Mouse (Mus musculus) megakaryocyte, embryonic 14.5 days (primary cell): ENCODE results near the gene Arnt2. TPM values are rescaled to one million over a fixed set of nuclear protein-coding genes. Genes with fewer than 3 reads are reported as not detected.

Experiments used
- H3K27me3 ChIP-seq: replicated peaks from 2 replicates; pipeline ENCODE3; 2012; ENCODE audit warnings: inconsistent platforms
- H3K36me3 ChIP-seq: replicated peaks from 2 replicates; pipeline ENCODE3; 2012; ENCODE audit warnings: low read length, inconsistent platforms, mixed read lengths
- H3K4me1 ChIP-seq: 2 replicates; pipeline ENCODE4 v1.6.1; 2012; ENCODE audit warnings: inconsistent platforms
- H3K4me3 ChIP-seq: replicated peaks from 2 replicates; pipeline ENCODE3; 2012; ENCODE audit warnings: moderate library complexity, mild to moderate bottlenecking, inconsistent platforms
- H3K9me3 ChIP-seq: 2 replicates; pipeline ENCODE4 v1.6.1; 2012; ENCODE audit warnings: inconsistent platforms
- FLI1 ChIP-seq: IDR thresholded peaks from 2 replicates; pipeline ENCODE4 v1.6.1; 2012; ENCODE audit warnings: low read length, inconsistent platforms, mixed read lengths
- GATA1 ChIP-seq: IDR thresholded peaks from 3 replicates; pipeline ENCODE4 v1.6.1; 2012; ENCODE audit warnings: mixed read lengths, low read length, inconsistent platforms, borderline replicate concordance
- polyA plus RNA-seq: library from polyadenylated mRNA; stranded (reverse); fragments of >175 nt; gene quantifications from 2 replicates; pipeline ENCODE4 v1.2.3, GENCODE M21; 2012; ENCODE audit warnings: low replicate concordance; ENCODE audit not compliant: insufficient read depth

Arnt2 gene
- polyA plus RNA-seq, 1 experiment, result not detected

GRCm38 (mm10) chr7:84256661-84257060, 153.3 kb downstream of the Arnt2 start:
- TF ChIP-seq GATA1 (no peak), FLI1 (no peak)
- Histone ChIP-seq H3K36me3 (no peaks in the 10 kb centered on the region), H3K4me1 (no peaks in the 10 kb centered on the region), H3K9me3 (no peaks in the 10 kb centered on the region), H3K27me3 (peaks cover 23% of the 10 kb centered on the region), H3K4me3 (no peak overlapping the region)

DNA sequence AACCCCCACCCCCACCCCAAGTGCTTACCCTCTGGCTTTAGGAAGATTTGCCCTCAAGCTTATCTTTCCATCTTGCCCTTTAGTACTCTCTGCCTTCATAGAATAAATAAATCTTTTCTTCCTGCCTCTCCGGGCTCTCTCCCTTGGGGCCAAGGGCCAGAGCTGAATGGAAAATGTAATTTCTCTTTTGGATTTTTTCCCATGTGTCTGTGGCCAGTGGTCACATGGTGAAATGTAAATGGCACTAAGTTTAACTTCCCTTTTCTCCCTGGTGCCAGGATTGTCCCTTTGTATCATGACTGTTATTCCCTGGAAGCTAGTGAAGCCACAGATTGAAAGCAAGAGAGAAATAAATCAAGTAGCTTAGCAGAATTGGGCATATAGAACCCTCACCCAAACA, 153.7 kb downstream of the Arnt2 start:
- TF ChIP-seq GATA1 (no peak), FLI1 (no peak)
- Histone ChIP-seq H3K9me3 (no peaks in the 10 kb centered on the region), H3K27me3 (peaks cover 23% of the 10 kb centered on the region), H3K4me1 (no peaks in the 10 kb centered on the region), H3K4me3 (no peak overlapping the region), H3K36me3 (no peaks in the 10 kb centered on the region)

DNA sequence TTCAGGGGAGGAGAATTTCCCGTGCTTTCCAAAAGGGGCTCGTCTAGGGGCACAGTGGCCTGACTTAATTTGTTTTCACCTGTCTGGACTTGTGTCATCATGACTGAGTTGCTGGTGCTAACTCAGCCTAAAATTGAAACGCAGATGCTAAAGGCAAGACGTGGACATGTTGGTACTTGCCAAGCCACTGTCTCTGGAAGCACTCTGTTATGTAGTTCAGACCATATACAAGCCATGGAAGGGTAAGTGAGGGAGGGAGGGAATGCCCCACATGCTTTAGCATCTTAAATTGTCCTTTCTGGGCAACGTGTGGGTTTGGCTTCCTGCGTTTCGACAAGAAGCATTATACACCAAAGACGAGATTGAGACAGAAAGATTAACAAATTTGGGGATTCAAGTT, 155.1 kb downstream of the Arnt2 start:
- Histone ChIP-seq H3K36me3 (no peaks in the 10 kb centered on the region), H3K9me3 (no peaks in the 10 kb centered on the region), H3K4me3 (no peak overlapping the region), H3K4me1 (no peaks in the 10 kb centered on the region), H3K27me3 (peaks cover 32% of the 10 kb centered on the region)
- TF ChIP-seq GATA1 (no peak), FLI1 (no peak)

DNA sequence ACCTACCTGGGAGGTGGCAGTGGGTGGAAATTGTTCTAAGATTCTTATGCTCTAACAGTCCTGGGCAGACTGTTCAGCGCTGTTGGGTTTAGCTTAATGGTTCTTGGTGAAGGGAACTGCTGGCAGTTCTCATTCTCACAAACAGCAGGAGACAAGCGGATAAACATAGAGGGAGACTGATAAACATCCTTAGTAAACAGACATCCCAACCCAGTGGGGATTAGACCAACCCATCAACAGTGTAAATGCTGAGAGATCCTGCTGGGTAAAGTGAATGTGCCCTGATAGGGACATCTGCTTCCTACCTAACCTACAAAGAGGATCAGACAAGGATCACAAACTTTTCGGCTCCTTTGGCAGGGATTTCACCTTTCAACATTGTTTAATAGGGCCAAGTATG, 155.7 kb downstream of the Arnt2 start:
- Histone ChIP-seq H3K9me3 (no peaks in the 10 kb centered on the region), H3K36me3 (no peaks in the 10 kb centered on the region), H3K27me3 (peaks cover 33% of the 10 kb centered on the region), H3K4me3 (no peak overlapping the region), H3K4me1 (no peaks in the 10 kb centered on the region)
- TF ChIP-seq FLI1 (no peak), GATA1 (no peak)

DNA sequence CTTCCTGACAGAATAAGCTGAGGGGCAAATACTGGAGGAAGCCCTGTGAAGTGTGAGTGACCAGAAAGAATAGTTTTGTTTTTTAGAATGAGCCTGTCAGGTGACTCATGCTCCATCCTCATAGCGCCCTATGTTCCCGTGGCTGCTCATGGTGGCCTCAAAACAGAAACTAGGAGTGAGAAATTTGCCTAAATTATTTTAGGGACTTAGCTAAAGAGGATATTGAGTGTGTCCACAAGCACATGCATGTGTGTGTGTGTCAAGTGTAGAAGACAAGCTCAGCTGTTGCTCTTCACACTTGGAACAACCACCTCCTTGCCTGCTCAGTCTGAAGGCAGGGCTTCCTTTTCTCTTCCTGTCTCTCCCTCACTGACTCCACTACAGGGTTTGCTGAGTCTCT, 158.3 kb downstream of the Arnt2 start:
- Histone ChIP-seq H3K36me3 (no peaks in the 10 kb centered on the region), H3K9me3 (no peaks in the 10 kb centered on the region), H3K4me1 (no peaks in the 10 kb centered on the region), H3K4me3 (no peak overlapping the region), H3K27me3 (peaks cover 48% of the 10 kb centered on the region)
- TF ChIP-seq FLI1 (no peak), GATA1 (no peak)

GRCm38 (mm10) chr7:84250736-84251135, 159.2 kb downstream of the Arnt2 start:
- Histone ChIP-seq H3K36me3 (no peaks in the 10 kb centered on the region), H3K9me3 (no peaks in the 10 kb centered on the region), H3K27me3 (peaks cover 50% of the 10 kb centered on the region), H3K4me3 (no peak overlapping the region), H3K4me1 (no peaks in the 10 kb centered on the region)
- TF ChIP-seq GATA1, result no peak

GRCm38 (mm10) chr7:84249951-84250350, 160.0 kb downstream of the Arnt2 start:
- no peak for TF ChIP-seq FLI1
- H3K4me3 ChIP-seq, result no peak overlapping the region
- H3K9me3 ChIP-seq, result no peaks in the 10 kb centered on the region
- no peaks in the 10 kb centered on the region for H3K36me3 ChIP-seq
- no peaks in the 10 kb centered on the region for H3K4me1 ChIP-seq
- H3K27me3 ChIP-seq, result peaks cover 49% of the 10 kb centered on the region

DNA sequence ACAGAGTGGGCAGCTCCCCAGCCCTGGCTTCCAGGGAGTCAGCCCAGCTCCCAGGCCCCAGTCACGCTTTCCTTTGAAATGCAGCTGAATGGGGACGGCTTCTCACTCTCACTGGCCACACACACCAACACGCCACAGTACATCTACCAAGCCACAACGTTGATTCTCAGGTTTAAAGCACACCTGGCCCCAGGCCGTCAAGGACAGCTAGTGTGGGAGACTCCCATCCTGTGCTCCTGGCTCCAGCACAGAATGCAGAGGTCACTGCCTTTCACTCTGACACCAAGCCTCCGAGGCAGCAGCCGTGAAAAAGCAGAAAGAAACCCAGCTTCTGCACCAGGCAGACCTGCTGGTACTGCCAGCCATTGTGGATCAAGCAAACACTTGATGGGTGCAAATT, 160.6 kb downstream of the Arnt2 start:
- TF ChIP-seq FLI1 (no peak), GATA1 (no peak)
- Histone ChIP-seq H3K27me3 (peaks cover 49% of the 10 kb centered on the region), H3K36me3 (no peaks in the 10 kb centered on the region), H3K4me1 (no peaks in the 10 kb centered on the region), H3K4me3 (no peak overlapping the region), H3K9me3 (no peaks in the 10 kb centered on the region)

DNA sequence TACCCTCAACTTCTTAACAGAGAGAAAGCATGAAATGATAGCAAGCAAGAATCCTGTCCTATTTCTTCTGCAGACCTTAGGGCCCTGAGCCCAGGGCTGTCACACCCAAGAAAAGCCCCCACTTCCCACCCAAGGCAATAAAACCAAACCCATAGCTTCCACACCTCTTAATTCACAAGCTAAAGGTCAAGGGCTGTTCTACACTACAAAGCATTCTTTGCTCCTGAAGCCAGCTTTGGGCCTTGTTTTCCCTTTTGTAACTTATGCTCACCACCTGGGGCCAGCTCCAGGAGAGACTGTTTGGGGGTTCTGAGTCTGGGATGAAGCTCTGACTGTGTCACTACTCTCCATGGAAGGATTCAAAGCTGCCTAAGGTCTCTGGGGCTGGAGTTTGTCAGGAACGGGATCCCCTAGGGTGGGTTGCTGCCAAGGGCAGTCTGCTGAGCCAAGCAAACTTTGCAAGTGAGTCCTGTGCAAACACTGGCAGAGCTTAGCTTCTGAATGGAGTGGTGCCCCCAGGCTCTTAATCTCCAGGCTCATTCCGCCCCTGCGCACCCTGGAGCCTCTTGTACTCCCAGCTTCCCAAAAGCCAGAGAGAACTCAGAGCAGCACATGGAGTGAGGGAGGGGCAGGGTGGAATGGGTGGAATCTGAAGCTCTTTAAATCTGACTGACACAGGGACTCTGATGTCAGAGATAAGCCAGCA, 161.9 kb downstream of the Arnt2 start:
- TF ChIP-seq GATA1 (no peak), FLI1 (no peak)
- Histone ChIP-seq H3K9me3 (no peaks in the 10 kb centered on the region), H3K36me3 (no peaks in the 10 kb centered on the region), H3K4me3 (no peak overlapping the region), H3K4me1 (no peaks in the 10 kb centered on the region), H3K27me3 (peaks cover 50% of the 10 kb centered on the region)

DNA sequence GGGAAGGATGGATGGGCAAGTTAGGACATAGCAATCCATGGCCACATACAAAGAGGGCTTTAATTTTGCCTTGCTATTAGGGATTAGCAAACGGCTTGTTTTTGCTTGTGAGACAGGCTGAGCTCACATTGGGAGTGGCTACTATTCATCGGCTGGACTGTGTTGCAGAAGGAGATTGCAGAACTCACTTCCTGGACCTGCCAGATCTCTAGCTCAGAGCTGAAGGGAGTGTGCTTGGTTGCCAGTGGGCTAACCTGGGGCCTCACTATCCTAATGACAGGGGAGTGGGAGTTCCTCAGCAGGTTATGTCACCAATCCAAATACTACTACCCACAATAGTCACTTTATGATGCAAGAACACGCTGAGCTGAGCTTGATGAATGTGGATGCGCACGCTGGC, 163.1 kb downstream of the Arnt2 start:
- H3K36me3 ChIP-seq, result no peaks in the 10 kb centered on the region
- no peaks in the 10 kb centered on the region for H3K4me1 ChIP-seq
- H3K9me3 ChIP-seq, result no peaks in the 10 kb centered on the region
- peaks cover 47% of the 10 kb centered on the region for H3K27me3 ChIP-seq
- no peak for TF ChIP-seq GATA1
- no peak for TF ChIP-seq FLI1
- H3K4me3 ChIP-seq, result no peak overlapping the region

GRCm38 (mm10) chr7:84246093-84246492, 163.9 kb downstream of the Arnt2 start:
- H3K36me3 ChIP-seq, result no peaks in the 10 kb centered on the region
- no peaks in the 10 kb centered on the region for H3K4me1 ChIP-seq
- H3K4me3 ChIP-seq, result no peak overlapping the region
- no peak for TF ChIP-seq GATA1
- no peak for TF ChIP-seq FLI1
- peaks cover 48% of the 10 kb centered on the region for H3K27me3 ChIP-seq
- H3K9me3 ChIP-seq, result no peaks in the 10 kb centered on the region
